Mouse (Mus musculus): ENCODE data around the gene Arhgap10. TPM values are rescaled to one million over a fixed set of nuclear protein-coding genes. Genes with fewer than 3 reads are reported as not detected.
A peak's percentile ranks its signal among the peaks of the same experiment; 100 is the strongest.

Gene Arhgap10
- total and polyA plus RNA-seq, 3 experiments, result 22.5 to 58.2 (median 51.4) TPM

DNA sequence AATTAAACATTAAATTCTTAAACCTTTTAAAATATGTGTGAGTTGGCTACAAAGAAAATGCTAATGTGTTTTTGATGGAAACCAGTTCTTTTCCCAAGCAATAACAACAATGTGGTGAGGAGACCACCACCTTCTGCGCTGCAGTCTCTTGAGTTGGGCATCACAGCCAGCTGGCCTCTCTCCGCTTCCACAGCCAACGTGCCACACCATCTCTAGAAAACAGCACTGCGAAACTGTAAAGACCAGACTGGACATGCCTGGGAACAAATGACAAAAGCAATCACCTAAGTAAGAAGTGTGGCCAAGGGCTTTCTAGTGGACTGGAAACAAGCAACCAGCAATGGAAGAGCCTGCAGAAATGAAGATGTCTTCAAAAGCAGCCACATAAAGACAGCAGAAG is 195.9 kb downstream of the Arhgap10 start:
- WGBS, result 96% methylated on average over 4 of the region's 4 CpGs
- TF ChIP-seq POLR2A (IDR thresholded peaks at IDR 0.05; ENCODE audit: insufficient read depth, low read depth, low read length), result no peak
- no peak for TF ChIP-seq CTCF (IDR thresholded peaks at IDR 0.05)
- no peak for TF ChIP-seq EP300 (IDR thresholded peaks at IDR 0.05; ENCODE audit: insufficient read depth, low read depth, low read length)
- Histone ChIP-seq H3K27ac (no peak overlapping the region), H3K27me3 (ENCODE audit: control insufficient read depth, insufficient read depth, low read length) (no peaks in the 10 kb centered on the region), H3K79me2 (replicated peaks; ENCODE audit: control insufficient read depth, insufficient read depth, low read length) (no peaks in the 10 kb centered on the region), H3K4me3 (no peak overlapping the region), H3K4me1 (ENCODE audit: control insufficient read depth, insufficient read depth, low read length) (no peaks in the 10 kb centered on the region; the same call in 1 of the 2 replicates), H3K36me3 (ENCODE audit: control insufficient read depth, insufficient read depth, low read length) (no peaks in the 10 kb centered on the region), H3K9ac (ENCODE audit: low read depth, low read length) (no peak overlapping the region)
- no peak for DNase-seq
- intact Hi-C loops (cut with DNase I), result no loop called here

DNA sequence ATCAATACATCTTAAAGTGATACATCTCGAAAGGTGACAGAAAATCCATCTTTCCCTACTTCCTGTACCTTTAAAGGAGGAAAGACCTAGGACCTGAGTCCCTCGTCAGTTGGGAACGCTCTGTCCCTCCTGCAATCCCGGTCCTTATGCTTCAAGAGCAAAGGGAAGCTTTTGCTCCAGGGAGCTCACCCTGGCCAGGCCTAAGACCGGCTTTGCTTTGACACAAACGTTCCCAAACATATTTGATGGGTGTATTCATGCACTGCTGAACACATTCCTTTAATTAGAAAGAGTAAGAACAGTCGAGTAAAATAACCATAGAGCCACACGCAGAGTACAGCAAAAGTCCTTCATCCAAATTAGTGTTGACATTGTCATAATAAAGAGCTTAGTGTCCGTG is 199.2 kb downstream of the Arhgap10 start:
- Histone ChIP-seq H3K27ac (no peak overlapping the region), H3K4me3 (no peak overlapping the region), H3K9ac (ENCODE audit: low read depth, low read length) (no peak overlapping the region), H3K36me3 (ENCODE audit: control insufficient read depth, insufficient read depth, low read length) (no peaks in the 10 kb centered on the region), H3K4me1 (ENCODE audit: control insufficient read depth, insufficient read depth, low read length) (no peaks in the 10 kb centered on the region; the same call in 1 of the 2 replicates), H3K27me3 (ENCODE audit: control insufficient read depth, insufficient read depth, low read length) (no peaks in the 10 kb centered on the region), H3K79me2 (replicated peaks; ENCODE audit: control insufficient read depth, insufficient read depth, low read length) (no peaks in the 10 kb centered on the region)
- TF ChIP-seq POLR2A (IDR thresholded peaks at IDR 0.05; ENCODE audit: insufficient read depth, low read depth, low read length) (no peak), CTCF (IDR thresholded peaks at IDR 0.05) (no peak), EP300 (IDR thresholded peaks at IDR 0.05; ENCODE audit: insufficient read depth, low read depth, low read length) (no peak)
- WGBS, result 77% methylated on average over 9 of the region's 9 CpGs
- intact Hi-C loops (cut with DNase I), result no loop called here
- DNase-seq, result no peak

DNA sequence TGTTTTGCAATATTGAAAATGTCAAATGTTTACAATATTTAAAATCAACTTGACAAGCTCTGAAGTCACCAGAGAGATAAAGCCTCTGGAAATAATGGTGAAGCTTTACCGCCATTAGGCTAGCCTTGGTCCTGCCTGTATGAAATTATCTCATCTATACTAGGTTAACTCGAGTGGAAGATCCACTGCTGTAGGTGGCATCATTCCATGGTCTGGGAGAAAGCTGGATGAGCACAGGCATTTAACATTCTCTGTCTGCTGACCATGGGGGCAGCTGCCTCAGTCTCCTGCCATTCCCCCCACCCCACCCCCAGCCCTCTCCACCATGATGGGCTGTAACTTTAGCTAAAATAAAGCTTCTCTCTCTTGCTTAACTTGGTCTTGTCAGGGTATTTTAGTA is 200.0 kb downstream of the Arhgap10 start:
- no peaks in the 10 kb centered on the region; the same call in 1 of the 2 replicates for H3K4me1 ChIP-seq (ENCODE audit: control insufficient read depth, insufficient read depth, low read length)
- no peaks in the 10 kb centered on the region for H3K79me2 ChIP-seq (replicated peaks; ENCODE audit: control insufficient read depth, insufficient read depth, low read length)
- H3K4me3 ChIP-seq, result no peak overlapping the region
- H3K27ac ChIP-seq, result no peak overlapping the region
- DNase-seq, result no peak
- TF ChIP-seq EP300 (IDR thresholded peaks at IDR 0.05; ENCODE audit: insufficient read depth, low read depth, low read length) (no peak), POLR2A (IDR thresholded peaks at IDR 0.05; ENCODE audit: insufficient read depth, low read depth, low read length) (no peak), CTCF (IDR thresholded peaks at IDR 0.05) (no peak)
- intact Hi-C loops (cut with DNase I), result no loop called here
- no peaks in the 10 kb centered on the region for H3K36me3 ChIP-seq (ENCODE audit: control insufficient read depth, insufficient read depth, low read length)
- no peak overlapping the region for H3K9ac ChIP-seq (ENCODE audit: low read depth, low read length)
- WGBS, result 79% methylated on average over 2 of the region's 2 CpGs
- no peaks in the 10 kb centered on the region for H3K27me3 ChIP-seq (ENCODE audit: control insufficient read depth, insufficient read depth, low read length)

DNA sequence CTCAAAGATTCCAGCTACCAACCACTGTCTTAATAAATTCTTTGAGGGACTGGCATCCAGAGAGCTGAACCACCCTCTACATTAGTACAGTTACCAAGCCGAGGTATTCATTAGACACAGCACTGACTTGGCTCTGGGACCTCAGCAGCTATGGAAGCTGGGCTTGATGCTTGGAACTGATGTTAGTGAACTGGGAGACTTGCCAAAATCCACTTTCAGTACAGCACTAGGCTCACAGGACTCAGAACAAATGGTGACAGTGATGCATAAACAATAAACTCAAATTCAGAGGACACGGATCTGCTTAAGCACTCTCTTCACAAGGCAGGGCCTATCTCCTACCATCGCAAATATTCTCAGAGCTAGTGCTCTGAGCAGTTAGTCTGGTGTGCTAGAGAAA is 204.8 kb downstream of the Arhgap10 start:
- H3K79me2 ChIP-seq (replicated peaks; ENCODE audit: control insufficient read depth, insufficient read depth, low read length), result no peaks in the 10 kb centered on the region
- DNase-seq, result no peak
- H3K9ac ChIP-seq (ENCODE audit: low read depth, low read length), result no peak overlapping the region
- TF ChIP-seq POLR2A (IDR thresholded peaks at IDR 0.05; ENCODE audit: insufficient read depth, low read depth, low read length), result no peak
- H3K4me1 ChIP-seq (ENCODE audit: control insufficient read depth, insufficient read depth, low read length), result peaks cover 8% of the 10 kb centered on the region
- intact Hi-C loops (cut with DNase I), result loop anchor here (5.0 kb wide), 2 partner anchors 81 to 161 kb away; no protein-coding TSS in a partner anchor
- no peak overlapping the region for H3K4me3 ChIP-seq
- peaks cover 8% of the 10 kb centered on the region for H3K36me3 ChIP-seq (ENCODE audit: control insufficient read depth, insufficient read depth, low read length)
- WGBS, result 45% methylated on average over 3 of the region's 3 CpGs
- H3K27me3 ChIP-seq (ENCODE audit: control insufficient read depth, insufficient read depth, low read length), result no peaks in the 10 kb centered on the region
- no peak overlapping the region for H3K27ac ChIP-seq

DNA sequence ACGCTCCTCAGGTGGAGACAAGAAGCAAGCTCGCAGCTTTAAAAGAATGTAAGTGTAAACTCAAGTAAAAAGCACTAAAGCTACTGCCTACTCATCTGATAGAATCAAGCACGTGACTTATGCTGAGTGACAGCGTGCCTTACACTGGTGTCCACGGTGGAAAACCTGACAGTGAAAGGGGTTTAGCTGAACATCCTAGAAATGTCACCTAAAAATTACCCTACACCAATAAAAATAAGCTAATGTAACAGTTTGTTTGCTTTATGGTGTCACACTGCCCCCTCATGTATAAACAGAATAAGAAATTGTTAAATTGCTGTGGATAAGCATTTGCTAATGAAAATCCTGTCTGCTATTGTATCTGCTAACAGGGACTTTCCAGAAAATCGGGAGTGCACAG is 206.0 kb downstream of the Arhgap10 start:
- H3K9ac ChIP-seq (ENCODE audit: low read depth, low read length), result no peak overlapping the region
- no peak for DNase-seq
- WGBS, result 79% methylated on average over 6 of the region's 6 CpGs
- H3K4me1 ChIP-seq (ENCODE audit: control insufficient read depth, insufficient read depth, low read length), result peaks cover 8% of the 10 kb centered on the region
- H3K4me3 ChIP-seq, result no peak overlapping the region
- intact Hi-C loops (cut with DNase I), result loop anchor here (5.0 kb wide), 2 partner anchors 79 to 159 kb away; no protein-coding TSS in a partner anchor
- no peaks in the 10 kb centered on the region for H3K79me2 ChIP-seq (replicated peaks; ENCODE audit: control insufficient read depth, insufficient read depth, low read length)
- TF ChIP-seq EP300 (IDR thresholded peaks at IDR 0.05; ENCODE audit: insufficient read depth, low read depth, low read length) (no peak), CTCF (IDR thresholded peaks at IDR 0.05) (peak; percentile 72)
- H3K27ac ChIP-seq, result no peak overlapping the region
- H3K36me3 ChIP-seq (ENCODE audit: control insufficient read depth, insufficient read depth, low read length), result peaks cover 8% of the 10 kb centered on the region
- H3K27me3 ChIP-seq (ENCODE audit: control insufficient read depth, insufficient read depth, low read length), result no peaks in the 10 kb centered on the region

DNA sequence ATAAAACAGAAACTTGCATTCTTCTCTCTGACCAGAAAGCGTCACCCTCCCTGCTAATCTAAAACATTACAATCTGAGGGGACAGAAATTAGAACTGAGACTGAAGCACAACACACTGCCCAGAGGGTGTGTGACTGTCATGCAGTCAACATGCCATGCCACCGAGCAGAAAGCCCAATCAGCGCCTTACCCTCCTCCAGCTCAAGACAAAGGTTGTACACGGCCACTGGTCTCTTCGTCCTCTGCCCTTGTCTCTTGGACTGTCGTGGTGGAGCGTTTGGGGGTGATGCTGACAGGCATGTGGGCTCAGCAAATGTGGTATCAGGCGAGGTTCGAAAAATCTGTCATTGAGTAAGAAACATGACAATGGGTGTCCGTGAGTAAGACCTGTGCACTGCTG is 207.2 kb downstream of the Arhgap10 start:
- no peak for DNase-seq
- Histone ChIP-seq H3K4me1 (ENCODE audit: control insufficient read depth, insufficient read depth, low read length) (peaks cover 8% of the 10 kb centered on the region), H3K4me3 (no peak overlapping the region), H3K79me2 (replicated peaks; ENCODE audit: control insufficient read depth, insufficient read depth, low read length) (no peaks in the 10 kb centered on the region), H3K27ac (peak overlapping the region; percentile 38), H3K9ac (ENCODE audit: low read depth, low read length) (no peak overlapping the region), H3K36me3 (ENCODE audit: control insufficient read depth, insufficient read depth, low read length) (peaks cover 8% of the 10 kb centered on the region), H3K27me3 (ENCODE audit: control insufficient read depth, insufficient read depth, low read length) (no peaks in the 10 kb centered on the region)
- intact Hi-C loops (cut with DNase I), result loop anchor here (5.0 kb wide), 2 partner anchors 78 to 158 kb away; no protein-coding TSS in a partner anchor
- WGBS, result 65% methylated on average over 10 of the region's 10 CpGs
- no peak for TF ChIP-seq EP300 (IDR thresholded peaks at IDR 0.05; ENCODE audit: insufficient read depth, low read depth, low read length)
- no peak for TF ChIP-seq POLR2A (IDR thresholded peaks at IDR 0.05; ENCODE audit: insufficient read depth, low read depth, low read length)
- no peak for TF ChIP-seq CTCF (IDR thresholded peaks at IDR 0.05)
